Mouse (Mus musculus) 3134 (cell line): ENCODE measurements around the gene B3galt4.

ENCODE experiments used
- DNase-seq: peaks from one replicate; pipeline ENCODE4 v3.0.0-alpha.2; 2011; ENCODE audit warnings: low spot score; ENCODE audit not compliant: insufficient read length; ENCODE audit errors: extremely low read depth

B3galt4 gene

GRCm38 (mm10) chr17:33924577-33925283 lies 26.6 kb downstream of the B3galt4 start:
- no peak for DNase-seq

GRCm38 (mm10) chr17:33921361-33921760 lies 29.9 kb downstream of the B3galt4 start:
- no peak for DNase-seq

DNA sequence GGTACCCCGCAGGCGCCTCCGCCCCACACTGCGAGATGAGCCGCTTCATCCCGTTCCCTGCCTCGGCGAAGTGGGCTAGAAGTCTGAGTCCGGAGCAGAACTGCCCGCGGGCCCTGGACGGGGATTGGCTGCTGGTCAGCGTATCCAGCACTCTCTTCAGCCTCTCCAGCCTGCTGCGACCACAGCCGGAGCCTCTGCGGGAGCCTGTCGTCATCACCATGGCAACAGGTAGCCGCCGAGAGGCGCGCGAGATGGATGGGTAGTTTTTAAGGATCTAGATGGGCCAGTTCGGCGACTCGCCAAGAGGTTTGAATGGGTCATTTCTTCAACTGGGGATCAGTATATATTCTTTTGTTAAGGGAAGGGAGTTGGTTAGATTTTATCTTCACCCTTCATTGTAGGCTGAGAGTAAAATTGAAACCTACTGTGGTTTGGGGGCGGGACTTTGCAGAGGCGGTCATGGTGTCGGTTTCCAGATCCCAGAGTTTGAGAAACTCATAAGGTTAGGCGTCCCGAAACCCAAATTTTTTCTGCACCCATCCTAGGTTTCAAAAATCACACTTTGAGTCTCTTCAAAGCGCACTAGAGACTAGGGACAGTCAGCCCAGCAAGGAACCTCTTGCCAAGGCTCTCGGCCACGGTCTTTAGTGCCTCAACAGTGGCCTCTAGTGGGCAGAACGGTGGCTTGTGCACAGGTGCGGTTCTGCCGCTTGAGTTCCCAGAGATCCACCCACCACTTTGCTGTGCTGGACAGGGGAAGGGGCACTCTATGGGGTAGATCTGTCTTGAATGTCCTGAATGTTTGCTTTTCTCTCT lies 30.8 kb downstream of the B3galt4 start:
- DNase-seq = peak; percentile 90

DNA sequence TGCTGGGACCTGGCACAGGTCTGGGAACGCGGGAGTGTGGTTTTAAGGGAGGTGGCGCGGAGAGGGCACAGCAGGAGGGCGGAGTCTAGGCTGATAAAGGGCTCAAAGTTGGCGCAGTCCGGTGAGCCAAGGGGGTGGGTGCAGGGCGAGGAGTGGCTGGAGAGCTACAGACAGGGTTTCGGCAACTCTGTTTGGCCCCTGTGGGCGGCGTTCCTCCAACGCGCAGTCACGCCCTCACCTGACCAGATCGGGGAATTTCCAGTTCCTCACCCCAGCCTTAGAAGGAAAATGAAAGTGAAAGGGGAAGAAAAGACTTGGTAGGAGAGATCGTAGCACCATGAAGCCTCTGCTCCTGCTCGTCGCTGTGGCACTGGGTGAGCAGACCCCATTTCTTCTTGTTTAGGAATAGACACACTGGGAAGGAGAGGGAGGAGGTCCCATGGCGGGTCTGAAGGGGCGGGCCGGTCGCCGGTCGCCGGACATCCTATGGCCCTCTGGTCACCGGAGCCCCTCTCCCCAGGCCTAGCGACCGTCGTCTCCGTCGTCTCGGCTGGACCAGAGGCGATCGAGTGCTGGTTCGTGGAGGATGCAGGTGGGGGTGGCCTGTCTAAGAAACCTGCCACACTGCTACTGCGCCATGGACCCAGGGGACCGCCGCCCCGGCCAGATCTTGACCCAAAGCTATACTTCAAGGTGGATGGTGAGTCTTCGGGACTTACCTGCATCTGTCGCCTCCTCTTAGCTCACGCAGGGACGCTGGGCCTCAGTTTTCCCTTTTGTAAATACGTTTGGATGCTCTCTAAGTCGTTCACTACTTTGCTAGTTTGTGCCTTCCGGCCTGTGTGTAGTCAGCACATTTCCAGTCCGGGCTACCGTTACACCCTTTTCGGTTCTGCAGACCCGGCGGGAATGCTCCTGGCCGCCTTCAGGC lies 31.7 kb downstream of the B3galt4 start:
- peak; percentile 91 for DNase-seq

DNA sequence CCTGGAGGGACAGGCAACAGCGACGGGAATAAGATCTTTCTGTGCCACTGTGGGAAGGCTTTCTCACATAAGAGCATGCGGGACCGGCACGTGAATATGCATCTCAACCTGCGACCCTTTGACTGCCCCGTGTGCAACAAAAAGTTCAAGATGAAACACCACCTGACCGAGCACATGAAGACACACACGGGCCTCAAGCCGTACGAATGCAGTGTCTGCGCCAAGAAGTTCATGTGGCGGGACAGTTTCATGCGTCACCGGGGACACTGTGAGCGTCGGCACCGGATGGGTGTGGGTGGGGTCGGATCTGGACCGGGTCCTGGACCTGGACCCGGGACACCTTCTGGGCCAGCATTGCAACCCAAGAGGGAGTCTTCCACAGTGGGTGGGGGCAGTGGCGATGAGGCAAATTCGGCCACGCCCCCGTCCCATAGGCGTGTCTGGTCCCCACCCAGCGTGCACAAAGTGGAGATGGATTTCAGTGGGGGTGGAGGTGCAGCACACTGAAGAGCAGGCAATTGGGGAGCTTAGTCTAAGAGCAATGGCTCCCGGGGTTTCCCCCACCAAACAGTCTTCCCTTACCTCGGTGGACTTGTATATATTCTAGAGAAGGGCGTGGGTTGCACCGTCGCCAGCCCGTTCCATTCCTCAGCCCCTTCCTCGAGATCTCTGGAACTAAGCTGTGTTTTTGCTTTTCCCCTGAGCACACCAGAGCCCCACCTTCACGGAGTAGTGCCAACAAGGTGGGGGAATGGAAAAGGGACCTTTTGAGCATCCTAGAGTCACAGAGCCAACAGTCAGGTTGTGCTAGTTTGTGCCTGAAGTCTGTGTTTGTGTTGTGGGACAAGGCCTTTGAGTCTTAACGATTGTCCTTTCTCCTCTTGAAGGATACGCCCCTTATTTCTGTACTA lies 32.7 kb downstream of the B3galt4 start:
- DNase-seq = no peak

DNA sequence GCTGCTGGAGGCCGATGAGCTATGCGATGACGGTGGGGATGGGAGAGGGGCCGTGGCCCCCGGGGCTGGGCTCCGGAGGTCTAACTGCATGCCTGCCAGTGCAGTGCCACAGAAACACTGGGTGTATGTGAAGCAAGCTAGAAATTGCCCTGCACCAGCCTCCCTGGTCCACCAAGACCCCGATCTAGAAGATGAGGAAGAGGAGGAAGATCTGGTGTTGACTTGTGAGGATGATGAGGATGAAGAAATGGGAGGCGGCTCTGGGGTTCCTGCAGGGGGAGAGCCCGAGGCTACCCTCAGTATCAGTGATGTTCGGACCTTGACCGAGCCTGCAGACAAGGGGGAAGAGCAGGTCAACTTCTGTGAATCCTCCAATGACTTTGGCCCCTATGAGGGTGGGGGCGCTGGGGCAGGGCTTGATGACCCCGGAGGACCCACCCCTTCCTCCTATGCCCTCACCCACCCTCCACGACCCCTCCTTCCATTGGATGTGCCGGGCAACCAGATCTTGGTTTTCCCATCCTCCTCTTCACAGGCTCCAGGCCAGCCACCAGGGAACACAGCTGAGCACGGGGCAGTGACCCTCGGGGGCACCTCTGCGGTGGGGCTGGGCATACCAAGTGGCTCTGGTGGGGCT lies 33.5 kb downstream of the B3galt4 start:
- DNase-seq = no peak

DNA sequence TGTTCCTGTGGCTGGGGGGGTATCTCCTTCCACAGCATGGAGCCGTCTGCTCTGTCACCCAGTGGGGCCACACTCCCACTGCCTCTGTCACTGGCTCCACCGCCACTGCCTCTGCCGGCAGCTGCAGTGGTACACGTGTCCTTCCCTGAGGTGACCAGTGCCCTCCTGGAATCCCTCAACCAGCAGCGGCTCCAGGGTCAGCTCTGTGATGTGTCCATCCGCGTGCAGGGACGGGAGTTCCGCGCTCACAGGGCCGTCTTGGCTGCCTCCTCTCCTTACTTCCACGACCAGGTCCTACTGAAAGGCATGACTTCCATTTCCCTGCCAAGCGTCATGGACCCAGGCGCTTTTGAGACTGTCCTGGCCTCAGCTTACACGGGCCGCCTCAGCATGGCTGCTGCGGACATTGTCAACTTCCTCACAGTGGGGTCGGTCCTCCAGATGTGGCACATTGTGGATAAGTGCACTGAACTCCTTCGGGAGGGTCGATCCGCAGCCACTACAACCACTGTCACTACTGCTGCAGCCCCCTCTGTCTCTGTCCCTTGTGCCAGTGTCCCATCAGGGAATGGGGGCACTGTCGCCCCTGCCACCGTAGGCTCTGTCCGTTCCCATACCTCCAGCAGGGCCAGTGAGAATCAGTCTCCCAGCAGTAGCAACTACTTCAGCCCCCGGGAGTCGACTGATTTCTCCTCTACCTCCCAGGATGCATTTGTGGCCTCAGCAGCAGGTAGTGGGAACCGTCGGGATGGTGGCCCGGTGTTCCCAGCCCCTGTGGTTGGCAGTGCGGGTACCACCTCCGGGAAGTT lies 34.2 kb downstream of the B3galt4 start:
- no peak for DNase-seq

DNA sequence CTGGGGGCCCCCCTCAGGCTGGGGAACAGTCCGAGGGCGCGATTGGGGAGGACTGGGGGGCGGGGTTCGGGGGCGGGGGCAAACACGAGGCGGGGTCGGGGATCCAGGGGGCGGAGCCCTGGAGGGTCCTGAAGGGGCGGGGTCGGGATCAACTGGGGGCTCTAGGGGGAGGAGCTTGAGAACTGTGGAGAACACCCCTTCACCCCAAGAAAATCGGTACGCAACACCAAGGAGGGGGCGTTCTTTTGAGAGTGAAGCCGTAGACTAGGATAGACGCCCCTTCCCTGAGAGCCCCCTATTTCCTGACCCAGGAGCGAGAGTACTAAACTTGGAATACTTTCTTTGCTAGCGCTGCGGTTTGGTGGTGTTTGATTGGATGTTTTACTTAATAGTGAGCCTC lies 35.0 kb downstream of the B3galt4 start:
- no peak for DNase-seq

GRCm38 (mm10) chr17:33915671-33916250 lies 35.5 kb downstream of the B3galt4 start, which contains the start of the genes Tapbp and Zbtb22:
TSS of gene Tapbp (plus strand) at chr17:33915899.
TSS of gene Zbtb22 (plus strand) at chr17:33915904.
- peak; percentile 95 for DNase-seq

GRCm38 (mm10) chr17:33914969-33915391 lies 36.3 kb downstream of the B3galt4 start:
- DNase-seq = no peak

DNA sequence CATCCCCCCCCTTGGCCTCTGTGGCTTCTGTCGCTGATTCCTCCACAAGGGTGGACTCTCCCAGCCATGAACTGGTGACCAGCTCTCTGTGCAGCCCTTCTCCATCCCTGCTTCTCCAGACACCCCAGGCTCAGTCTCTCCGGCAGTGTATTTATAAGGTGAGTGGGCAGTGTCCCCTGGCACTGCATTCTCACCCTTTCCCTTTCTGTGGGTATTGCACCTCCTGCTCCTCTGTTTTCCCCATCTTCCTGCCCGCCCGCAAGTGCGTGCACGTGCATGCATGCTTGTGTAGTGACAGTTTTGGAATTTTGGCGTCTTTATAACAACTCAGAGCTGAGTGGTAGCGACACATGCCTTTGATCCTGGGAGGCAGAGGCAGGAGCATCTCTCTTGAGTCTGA lies 37.4 kb downstream of the B3galt4 start:
- DNase-seq = no peak

- DNase-seq = no peak
These were observed 38.0 kb downstream of the B3galt4 start for GRCm38 (mm10) chr17:33913264-33913663.

DNA sequence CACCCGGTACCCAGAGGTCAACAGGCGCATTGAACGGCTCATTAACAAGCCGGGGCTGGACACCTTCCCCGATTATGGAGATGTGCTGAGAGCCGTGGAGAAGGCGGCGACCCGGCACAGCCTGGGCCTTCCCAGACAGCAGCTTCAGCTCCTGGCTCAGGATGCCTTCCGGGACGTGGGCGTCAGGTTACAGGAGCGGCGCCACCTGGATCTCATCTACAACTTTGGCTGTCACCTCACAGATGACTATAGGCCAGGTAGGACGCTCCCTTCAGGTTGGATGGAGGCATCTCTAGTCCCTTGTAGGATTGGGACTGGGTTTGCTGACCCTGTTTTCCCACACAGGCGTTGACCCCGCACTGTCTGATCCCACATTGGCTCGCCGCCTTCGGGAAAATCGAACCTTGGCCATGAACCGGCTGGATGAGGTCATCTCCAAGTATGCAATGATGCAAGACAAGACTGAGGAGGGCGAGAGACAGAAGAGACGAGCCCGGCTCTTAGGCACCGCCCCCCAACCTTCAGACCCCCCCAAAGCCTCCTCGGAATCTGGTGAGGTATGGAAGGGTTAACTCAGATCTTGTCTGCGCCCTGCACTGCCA lies 39.4 kb downstream of the B3galt4 start:
- no peak for DNase-seq

DNA sequence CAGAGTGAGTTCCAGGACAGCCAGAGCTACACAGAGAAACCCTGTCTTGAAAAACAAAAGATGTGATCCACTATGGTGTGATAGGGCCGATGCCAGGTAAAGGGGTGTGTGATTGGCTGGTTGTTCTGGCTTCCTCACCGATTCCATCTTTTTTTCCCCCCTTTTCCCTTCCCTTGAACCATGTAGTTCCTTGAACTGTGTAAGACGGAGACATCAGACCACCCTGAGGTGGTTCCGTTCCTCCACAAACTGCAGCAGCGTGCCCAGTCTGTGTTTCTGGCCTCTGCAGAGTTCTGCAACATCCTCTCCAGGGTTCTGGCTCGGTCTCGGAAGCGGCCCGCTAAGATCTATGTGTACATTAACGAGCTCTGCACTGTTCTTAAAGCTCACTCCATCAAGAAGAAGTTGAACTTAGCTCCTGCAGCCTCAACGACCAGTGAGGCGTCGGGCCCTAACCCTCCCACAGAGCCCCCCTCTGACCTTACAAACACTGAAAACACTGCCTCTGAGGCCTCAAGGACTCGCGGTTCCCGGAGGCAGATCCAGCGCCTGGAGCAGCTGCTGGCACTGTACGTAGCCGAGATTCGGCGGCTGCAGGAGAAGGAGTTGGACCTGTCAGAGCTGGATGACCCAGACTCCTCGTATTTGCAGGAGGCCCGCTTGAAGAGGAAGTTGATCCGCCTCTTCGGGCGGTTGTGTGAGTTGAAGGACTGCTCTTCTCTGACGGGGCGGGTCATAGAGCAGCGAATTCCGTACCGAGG lies 40.1 kb downstream of the B3galt4 start:
- DNase-seq = no peak

DNA sequence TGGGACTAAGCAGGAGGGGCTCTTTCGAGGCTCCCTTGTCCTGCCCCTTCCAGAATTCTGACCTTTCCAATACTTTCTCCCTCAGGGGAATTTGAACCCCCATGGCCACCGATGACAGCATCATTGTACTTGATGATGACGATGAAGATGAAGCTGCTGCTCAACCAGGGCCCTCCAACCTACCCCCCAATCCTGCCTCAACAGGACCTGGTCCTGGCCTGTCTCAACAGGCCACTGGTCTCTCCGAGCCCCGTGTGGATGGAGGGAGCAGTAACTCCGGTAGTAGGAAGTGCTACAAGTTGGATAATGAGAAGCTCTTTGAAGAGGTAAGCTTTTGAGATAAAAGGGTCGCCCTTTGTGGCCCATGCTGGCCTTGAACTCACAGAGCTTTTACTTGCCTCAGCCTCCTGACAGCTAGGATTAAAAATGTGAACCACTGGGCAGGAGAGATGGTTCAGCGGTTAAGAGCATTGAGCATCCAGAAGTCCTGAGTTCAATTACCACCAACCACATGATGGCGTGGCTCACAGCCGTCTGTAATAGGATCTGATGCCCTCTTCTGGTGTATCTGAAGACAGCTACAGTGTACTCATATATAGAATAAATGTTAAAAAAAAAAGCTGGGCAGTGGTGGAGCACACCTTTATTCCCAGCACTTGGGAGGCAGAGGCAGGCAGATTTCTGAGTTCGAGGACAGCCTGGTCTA lies 40.8 kb downstream of the B3galt4 start:
- DNase-seq = no peak

GRCm38 (mm10) chr17:33909869-33910250 lies 41.4 kb downstream of the B3galt4 start:
- DNase-seq = no peak
